Mouse (Mus musculus) brain, embryonic 14.5 days (tissue): ENCODE measurements around the gene Zfand2b. TPM values are rescaled to one million over a fixed set of nuclear protein-coding genes. Genes with fewer than 3 reads are reported as not detected.
A peak's percentile ranks its signal among the peaks of the same experiment; 100 is the strongest.

Experiments
- DNase-seq: peaks from one replicate; pipeline ENCODE4 v3.0.0-alpha.2; 2011; ENCODE audit warnings: low read depth
- CTCF ChIP-seq: fragments of 200-500 bp; IDR thresholded peaks from 2 replicates; pipeline ENCODE4 v1.5.1; 2012; ENCODE audit warnings: inconsistent platforms, mild to moderate bottlenecking, moderate library complexity, borderline replicate concordance; ENCODE audit not compliant: insufficient read depth, insufficient read length; ENCODE audit errors: extremely low read depth
- POLR2A ChIP-seq: fragments of 200-500 bp; IDR thresholded peaks from 2 replicates; pipeline ENCODE4 v1.6.1; 2012; ENCODE audit warnings: mild to moderate bottlenecking, inconsistent platforms, borderline replicate concordance; ENCODE audit not compliant: poor library complexity, insufficient read depth, insufficient read length, severe bottlenecking; ENCODE audit errors: extremely low read depth
- polyA plus RNA-seq: library from polyadenylated mRNA; depleted of rRNA; stranded (reverse); fragments of >200 nt; gene quantifications from 2 replicates; pipeline ENCODE4 v1.2.3, GENCODE M21; 2012

Zfand2b gene
- polyA plus RNA-seq, 1 experiment, result 47.4 TPM

DNA sequence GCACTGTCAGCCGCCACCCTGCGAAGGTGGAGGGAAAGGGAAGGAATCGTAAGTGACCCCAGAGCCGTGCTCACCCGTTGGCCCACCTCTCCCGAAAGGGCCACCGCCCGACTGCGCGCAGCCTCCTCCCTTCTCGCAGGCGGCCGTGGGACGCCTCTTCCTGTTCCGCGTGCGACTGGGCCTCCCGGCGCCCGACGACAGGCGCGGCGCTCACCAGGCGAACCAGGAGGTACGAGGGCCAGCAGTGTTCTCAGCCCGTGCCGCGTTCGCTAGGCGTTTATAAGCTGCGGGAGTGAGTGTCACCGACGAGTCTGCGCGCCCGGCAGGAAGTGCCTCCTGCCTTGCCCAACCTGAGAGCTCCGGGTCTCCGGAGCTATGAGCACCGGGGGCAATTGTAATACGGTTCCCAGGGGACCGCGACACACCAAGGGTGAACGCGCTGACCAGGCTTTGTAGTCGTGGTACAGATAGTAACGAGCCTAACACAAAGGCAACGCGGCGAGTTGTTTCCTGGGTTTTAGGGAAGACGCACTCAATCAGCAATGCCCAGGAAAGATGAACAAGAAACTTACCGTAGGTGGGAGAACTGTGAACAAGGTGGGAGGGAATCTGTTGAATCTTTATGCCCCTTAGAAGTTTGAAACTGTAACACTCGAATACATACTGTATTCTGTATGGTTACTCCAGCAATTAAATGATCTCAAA is 26.8 kb upstream of the Zfand2b start:
- TF ChIP-seq CTCF, result no peak
- TF ChIP-seq POLR2A, result no peak
- peak; percentile 56 for DNase-seq

DNA sequence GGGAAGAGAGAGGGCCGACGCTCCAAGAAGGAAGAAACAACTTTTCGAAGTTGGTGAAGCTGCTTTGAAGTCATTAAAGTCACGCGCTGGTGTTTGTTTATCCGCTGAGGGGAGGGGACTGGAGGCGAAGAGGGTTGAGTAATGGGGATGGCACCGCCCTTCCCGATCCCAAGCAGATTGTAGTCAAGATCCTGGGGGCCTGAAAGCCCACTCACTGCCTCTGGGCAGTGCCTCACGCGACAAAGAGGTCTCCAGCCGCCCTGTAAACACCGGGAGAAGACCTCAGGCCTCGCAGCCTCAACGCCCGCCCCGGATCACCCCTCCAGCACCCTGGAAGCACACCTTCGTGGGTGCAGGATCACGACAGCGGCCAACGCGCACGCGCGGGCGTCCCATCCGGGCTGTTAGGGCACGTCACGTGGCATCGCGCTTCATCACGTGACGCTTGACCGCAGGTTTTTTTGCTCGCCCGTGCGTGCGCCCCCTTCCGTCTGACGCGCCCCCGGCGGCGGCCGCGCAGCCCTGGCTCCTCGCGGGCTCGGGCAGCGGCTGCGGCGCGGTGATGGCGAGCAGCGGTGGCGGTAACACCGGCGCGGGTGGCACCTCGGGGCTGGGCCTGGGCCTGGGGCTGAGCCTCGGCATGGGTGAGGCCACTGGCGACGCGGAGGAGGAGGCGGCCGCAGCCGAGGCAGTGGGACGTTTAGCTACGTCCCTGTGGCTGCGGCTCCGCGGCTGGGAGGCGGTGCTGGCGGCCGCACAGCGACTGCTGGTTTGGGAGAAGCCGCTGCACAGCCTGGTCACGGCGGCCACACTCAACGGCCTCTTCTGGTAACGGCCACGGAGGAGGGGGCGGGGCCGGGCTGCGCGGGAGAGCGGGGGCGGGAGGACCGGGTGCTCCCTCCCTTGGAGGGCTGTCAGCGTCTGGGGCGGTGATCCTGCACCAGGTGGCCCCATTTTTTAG is 25.9 kb upstream of the Zfand2b start, which contains the start of the genes Cnppd1 and Retreg2:
TSS of gene Cnppd1 (minus strand) at position 411 of the 961 bp plus-strand sequence.
TSS of gene Retreg2 (plus strand) at position 478 of the 961 bp plus-strand sequence.
- peak; percentile 98 for DNase-seq
- TF ChIP-seq CTCF (peak; percentile 60; the same call in 1 of the 2 replicates), POLR2A (peak; percentile 95)

DNA sequence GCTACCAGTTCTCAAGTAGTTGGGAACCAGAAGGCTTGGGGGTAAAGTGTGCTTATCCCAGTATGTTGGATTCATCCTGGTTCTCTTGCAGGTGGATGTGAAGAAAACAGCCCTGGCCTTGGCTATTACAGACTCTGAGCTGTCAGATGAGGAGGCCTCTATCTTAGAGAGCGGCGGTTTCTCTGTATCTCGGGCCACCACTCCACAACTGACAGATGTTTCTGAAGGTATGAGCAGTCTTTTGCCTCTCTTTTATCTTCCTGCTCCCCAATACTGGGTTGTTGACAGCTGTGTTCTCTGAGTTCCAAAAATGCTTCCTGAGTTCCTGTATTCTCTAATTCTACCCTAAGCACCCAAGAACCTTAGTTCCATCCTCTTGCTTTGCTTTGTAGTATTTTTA is 22.9 kb upstream of the Zfand2b start:
- TF ChIP-seq CTCF (no peak), POLR2A (no peak)
- no peak for DNase-seq

DNA sequence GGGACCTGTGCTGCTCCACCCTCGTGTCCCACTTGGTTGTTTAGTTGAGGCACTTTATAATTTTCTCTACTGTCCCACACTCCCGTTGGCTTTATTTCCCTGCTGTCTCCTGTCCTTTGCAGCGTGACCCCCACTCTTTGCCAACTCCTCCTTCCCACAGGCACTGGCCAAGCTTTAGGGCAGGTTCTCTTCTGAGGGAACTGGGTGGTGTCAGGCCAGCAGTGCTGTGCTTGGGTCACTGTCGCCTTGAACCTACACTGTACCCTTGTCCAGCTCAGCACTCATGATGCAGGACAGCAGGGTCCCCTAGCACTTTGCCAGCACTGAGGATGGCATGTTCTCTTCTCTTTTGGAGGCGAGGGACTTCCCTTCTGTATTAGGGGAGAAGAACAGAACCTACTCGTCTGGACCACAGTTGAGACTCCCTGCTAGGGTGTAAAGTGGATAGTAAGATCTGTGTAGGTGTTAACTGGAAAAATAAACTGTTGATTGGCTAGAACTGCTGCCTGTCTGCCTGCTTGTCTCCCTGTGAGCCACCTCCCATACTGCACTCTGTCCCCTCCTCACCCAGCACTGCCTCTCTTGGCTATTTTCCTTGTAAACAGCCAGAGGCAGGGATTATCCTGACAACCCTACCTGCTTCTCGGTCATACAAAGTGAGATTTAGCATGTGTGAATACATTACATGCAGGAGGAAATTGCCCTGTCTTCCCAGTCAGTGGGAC is 20.9 kb upstream of the Zfand2b start:
- DNase-seq, result no peak
- no peak for TF ChIP-seq POLR2A
- no peak for TF ChIP-seq CTCF

DNA sequence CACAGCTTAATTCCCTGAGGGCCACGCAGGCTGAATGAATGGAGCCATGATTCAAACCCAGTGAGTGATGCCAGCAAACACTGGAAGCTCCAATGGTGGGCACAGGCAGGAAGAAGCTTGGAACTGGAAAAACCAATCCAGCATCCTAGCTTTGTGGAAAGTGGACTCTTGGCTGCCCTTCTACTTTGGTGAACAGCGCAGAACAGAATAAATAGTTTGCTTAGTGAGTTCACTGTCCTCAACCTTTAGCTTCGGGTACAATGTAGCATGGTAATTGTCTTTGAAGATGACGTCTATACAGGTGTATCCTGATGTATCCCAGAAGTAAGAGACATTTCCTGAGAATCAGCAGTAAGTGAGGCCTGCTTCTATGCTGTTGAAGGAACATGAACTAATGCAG is 19.7 kb upstream of the Zfand2b start:
- TF ChIP-seq POLR2A (no peak), CTCF (no peak)
- DNase-seq, result no peak

DNA sequence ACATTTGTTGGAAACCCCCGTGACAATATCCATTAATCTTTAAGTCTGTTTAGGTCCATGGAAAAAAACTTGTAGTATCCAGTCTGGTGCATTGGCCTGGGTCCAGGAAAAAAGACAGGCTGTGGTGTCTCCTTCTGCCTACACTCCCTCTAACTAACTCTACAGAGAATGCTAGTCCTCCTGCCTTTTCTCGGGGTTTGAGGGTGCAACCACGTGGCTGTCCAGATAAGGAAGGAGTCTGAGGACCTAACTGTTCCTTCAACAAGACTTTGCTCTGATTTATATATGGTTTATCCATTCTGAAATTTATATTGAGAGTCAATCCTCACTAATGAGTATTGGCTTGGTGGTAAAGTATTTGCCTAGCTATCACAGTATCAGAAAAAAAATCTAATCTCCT is 12.6 kb upstream of the Zfand2b start:
- TF ChIP-seq CTCF (no peak), POLR2A (no peak)
- no peak for DNase-seq

DNA sequence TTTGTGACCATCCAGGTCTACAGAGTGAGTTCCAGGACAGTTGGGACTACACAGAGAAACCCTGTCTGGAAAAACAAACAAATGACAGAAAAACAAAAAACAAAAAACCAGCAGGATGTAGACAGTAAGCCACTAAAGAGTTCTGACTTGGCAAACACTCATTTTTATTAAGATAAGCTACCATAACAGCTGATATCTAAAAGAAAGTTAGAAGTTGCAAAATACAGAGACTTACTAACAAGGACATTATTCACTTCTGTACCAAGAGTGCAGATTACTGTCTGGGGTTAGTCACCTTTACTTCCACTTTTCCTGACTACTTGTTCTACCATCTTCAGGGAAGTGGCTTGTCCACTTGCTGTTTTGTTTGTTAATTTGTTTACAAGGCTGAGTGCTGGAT is 9.5 kb upstream of the Zfand2b start:
- DNase-seq, result no peak
- TF ChIP-seq CTCF (no peak), POLR2A (no peak)

DNA sequence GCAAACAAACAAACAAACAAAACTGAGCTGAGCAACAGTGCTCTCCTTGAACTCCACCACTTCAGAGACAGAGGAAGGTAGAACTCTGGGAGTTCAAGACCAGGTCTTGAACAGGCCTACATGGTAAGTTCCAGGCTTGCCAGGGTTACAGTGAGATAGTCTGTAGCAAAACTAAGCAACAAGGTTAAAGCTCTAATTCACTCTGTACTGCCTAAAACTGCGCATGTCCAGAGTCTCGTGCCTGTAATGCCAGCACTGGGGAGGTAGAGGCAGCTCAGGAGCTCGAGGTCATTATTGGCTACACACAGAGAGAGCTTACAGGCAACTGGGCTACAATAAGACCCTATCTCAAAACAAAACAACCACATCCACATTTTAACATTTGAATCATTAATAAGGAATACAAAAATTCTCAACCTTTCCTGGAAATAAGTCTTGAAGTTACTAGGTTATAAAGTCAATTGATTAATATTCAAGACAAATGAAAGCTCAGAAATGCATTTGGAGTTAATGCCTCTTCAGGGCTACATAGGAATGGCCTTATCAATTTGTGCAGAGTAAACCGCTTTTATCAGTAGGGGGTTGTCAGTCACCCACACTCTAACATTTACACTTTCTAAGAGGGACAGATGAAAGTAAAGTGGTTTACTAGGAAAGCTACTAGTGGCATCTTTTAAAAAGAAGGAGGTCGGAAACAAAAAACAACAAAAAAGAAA is 8.7 kb upstream of the Zfand2b start:
- no peak for TF ChIP-seq CTCF
- no peak for TF ChIP-seq POLR2A
- DNase-seq, result no peak

DNA sequence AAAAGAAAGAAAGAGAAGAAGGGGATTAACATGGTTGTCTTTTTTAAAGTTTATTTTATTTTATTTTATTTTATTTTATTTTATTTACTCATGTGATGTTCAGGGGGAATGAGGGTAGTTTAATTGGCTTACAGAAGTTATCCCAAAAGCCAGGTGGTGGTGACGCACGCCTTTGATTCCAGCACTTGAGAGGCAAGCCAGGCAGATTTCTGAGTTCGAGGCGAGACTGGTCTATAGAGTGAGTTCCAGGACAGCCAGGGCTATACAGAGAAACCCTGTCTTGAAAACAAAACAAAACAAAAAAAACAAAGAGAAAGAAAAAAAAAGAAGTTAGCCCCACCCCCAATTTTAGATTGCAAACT is 8.2 kb upstream of the Zfand2b start:
- DNase-seq, result no peak
- TF ChIP-seq POLR2A, result no peak
- TF ChIP-seq CTCF, result no peak

DNA sequence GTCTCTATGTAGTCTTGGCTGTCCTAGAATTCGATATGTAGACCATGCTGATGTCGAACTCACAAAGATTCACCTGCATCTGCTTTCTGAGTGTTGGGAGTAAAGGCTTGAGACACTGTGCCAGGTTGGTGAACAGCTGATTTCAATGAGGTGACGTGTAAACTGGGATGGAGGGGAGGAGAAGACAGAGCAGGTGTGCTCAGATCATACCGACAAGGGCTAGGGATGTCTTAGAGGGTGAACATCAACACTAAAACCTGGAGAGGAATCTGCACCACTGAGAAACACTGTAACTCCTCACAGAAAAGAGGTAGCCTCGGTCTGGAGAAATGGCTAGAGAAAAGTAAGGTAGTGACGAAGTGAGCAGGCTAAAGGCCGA is 364 bp upstream of the Zfand2b start:
- DNase-seq, result no peak
- TF ChIP-seq CTCF (no peak), POLR2A (no peak)
